Mouse (Mus musculus): ENCODE data around the gene Arl8a.

GRCm38 (mm10) chr1:135167435-135167834, 20.8 kb downstream of the Arl8a start, which contains the start of gene Gpr37l1:
- no peak for TF ChIP-seq GATA1 (IDR thresholded peaks at IDR 0.05; ENCODE audit: low read length)
- TF ChIP-seq TAL1 (IDR thresholded peaks at IDR 0.05; ENCODE audit: low read length) = no peak
